Mouse (Mus musculus): ENCODE measurements around the gene Trim25. TPM values are rescaled to one million over a fixed set of nuclear protein-coding genes. Genes with fewer than 3 reads are reported as not detected.
"Not testable (repeated sequence)": the region's sequence is repeated elsewhere in the genome, so short reads cannot be mapped to it uniquely, and the experiment has no call there.

Gene Trim25
- polyA plus RNA-seq, 1 experiment from 2014 or later: 23.2 TPM

- Histone ChIP-seq H3K27ac (ENCODE audit: low read depth) (no peak overlapping the region), H3K4me3 (ENCODE audit: low read depth, low read length) (no peak overlapping the region), H3K27me3 (replicated peaks; ENCODE audit: control insufficient read depth, insufficient read depth, low read length) (no peaks in the 10 kb centered on the region), H3K4me1 (replicated peaks; ENCODE audit: control insufficient read depth, insufficient read depth, low read length) (no peaks in the 10 kb centered on the region), H3K4me2 (ENCODE audit: low read length) (no peak overlapping the region), H3K9me3 (ENCODE audit: control insufficient read depth, low read length) (no peaks in the 10 kb centered on the region), H3K9ac (ENCODE audit: low read length) (no peak overlapping the region), H3K36me3 (ENCODE audit: control insufficient read depth, insufficient read depth, low read length) (peaks cover 58% of the 10 kb centered on the region)
- 83% methylated on average over 10 of the region's 10 CpGs for WGBS
- ATAC-seq (replicated peaks; ENCODE audit: low FRiP score, low TSS enrichment, low read depth) (no peak), DNase-seq (ENCODE audit: low spot score) (no peak)
Measured at GRCm38 (mm10) chr11:88986616-88987015, 12.6 kb upstream of the Trim25 start.

GRCm38 (mm10) chr11:88988956-88989355 lies 10.2 kb upstream of the Trim25 start:
- Histone ChIP-seq H3K36me3 (ENCODE audit: control insufficient read depth, insufficient read depth, low read length) (peaks cover 41% of the 10 kb centered on the region), H3K4me1 (replicated peaks; ENCODE audit: control insufficient read depth, insufficient read depth, low read length) (no peaks in the 10 kb centered on the region), H3K4me3 (ENCODE audit: low read depth, low read length) (no peak overlapping the region), H3K27ac (ENCODE audit: low read depth) (no peak overlapping the region), H3K9ac (ENCODE audit: low read length) (no peak overlapping the region), H3K27me3 (replicated peaks; ENCODE audit: control insufficient read depth, insufficient read depth, low read length) (no peaks in the 10 kb centered on the region), H3K4me2 (ENCODE audit: low read length) (no peak overlapping the region), H3K9me3 (ENCODE audit: control insufficient read depth, low read length) (no peaks in the 10 kb centered on the region)
- DNase-seq (ENCODE audit: low spot score) (no peak), ATAC-seq (replicated peaks; ENCODE audit: low FRiP score, low TSS enrichment, low read depth) (no peak)
- 82% methylated on average over 5 of the region's 5 CpGs for WGBS

GRCm38 (mm10) chr11:88989530-88989929 lies 9.6 kb upstream of the Trim25 start:
- no peak overlapping the region for H3K27ac ChIP-seq (ENCODE audit: low read depth)
- no peak overlapping the region for H3K4me2 ChIP-seq (ENCODE audit: low read length)
- WGBS: 73% methylated on average over 5 of the region's 5 CpGs
- no peaks in the 10 kb centered on the region for H3K4me1 ChIP-seq (replicated peaks; ENCODE audit: control insufficient read depth, insufficient read depth, low read length)
- H3K4me3 ChIP-seq (ENCODE audit: low read depth, low read length): no peak overlapping the region
- ATAC-seq (replicated peaks; ENCODE audit: low FRiP score, low TSS enrichment, low read depth) (no peak), DNase-seq (ENCODE audit: low spot score) (peak; percentile 62)
- no peaks in the 10 kb centered on the region for H3K27me3 ChIP-seq (replicated peaks; ENCODE audit: control insufficient read depth, insufficient read depth, low read length)
- peaks cover 37% of the 10 kb centered on the region for H3K36me3 ChIP-seq (ENCODE audit: control insufficient read depth, insufficient read depth, low read length)
- no peak overlapping the region for H3K9ac ChIP-seq (ENCODE audit: low read length)
- H3K9me3 ChIP-seq (ENCODE audit: control insufficient read depth, low read length): no peaks in the 10 kb centered on the region

GRCm38 (mm10) chr11:88993186-88993585 lies 6.0 kb upstream of the Trim25 start:
- 56% methylated on average over 7 of the region's 7 CpGs for WGBS
- no peak overlapping the region for H3K27ac ChIP-seq (ENCODE audit: low read depth)
- H3K36me3 ChIP-seq (ENCODE audit: control insufficient read depth, insufficient read depth, low read length): peaks cover 13% of the 10 kb centered on the region
- no peak overlapping the region for H3K9ac ChIP-seq (ENCODE audit: low read length)
- no peaks in the 10 kb centered on the region for H3K27me3 ChIP-seq (replicated peaks; ENCODE audit: control insufficient read depth, insufficient read depth, low read length)
- H3K4me1 ChIP-seq (replicated peaks; ENCODE audit: control insufficient read depth, insufficient read depth, low read length): no peaks in the 10 kb centered on the region
- H3K9me3 ChIP-seq (ENCODE audit: control insufficient read depth, low read length): no peaks in the 10 kb centered on the region
- DNase-seq (ENCODE audit: low spot score): no peak
- no peak for ATAC-seq (replicated peaks; ENCODE audit: low FRiP score, low TSS enrichment, low read depth)
- H3K4me2 ChIP-seq (ENCODE audit: low read length): no peak overlapping the region
- no peak overlapping the region for H3K4me3 ChIP-seq (ENCODE audit: low read depth, low read length)

- no peak for ATAC-seq (replicated peaks; ENCODE audit: low FRiP score, low TSS enrichment, low read depth)
- whole genome bisulfite sequencing: 22% methylated on average over 5 of the region's 5 CpGs
- H3K9ac ChIP-seq (ENCODE audit: low read length): no peak overlapping the region
Measured at GRCm38 (mm10) chr11:88993625-88994024, 5.6 kb upstream of the Trim25 start.

GRCm38 (mm10) chr11:88994492-88994891 lies 4.7 kb upstream of the Trim25 start:
- WGBS: 88% methylated on average over 7 of the region's 7 CpGs
- Histone ChIP-seq H3K9ac (ENCODE audit: low read length) (no peak overlapping the region), H3K27me3 (replicated peaks; ENCODE audit: control insufficient read depth, insufficient read depth, low read length) (no peaks in the 10 kb centered on the region), H3K4me3 (ENCODE audit: low read depth, low read length) (no peak overlapping the region), H3K36me3 (ENCODE audit: control insufficient read depth, insufficient read depth, low read length) (peaks cover 9% of the 10 kb centered on the region), H3K27ac (ENCODE audit: low read depth) (no peak overlapping the region), H3K4me1 (replicated peaks; ENCODE audit: control insufficient read depth, insufficient read depth, low read length) (no peaks in the 10 kb centered on the region), H3K9me3 (ENCODE audit: control insufficient read depth, low read length) (no peaks in the 10 kb centered on the region), H3K4me2 (ENCODE audit: low read length) (no peak overlapping the region)
- DNase-seq (ENCODE audit: low spot score) (no peak), ATAC-seq (replicated peaks; ENCODE audit: low FRiP score, low TSS enrichment, low read depth) (no peak)

More at GRCm38 (mm10) chr11:88993625-88994024, 5.6 kb upstream of the Trim25 start:
- peaks cover 9% of the 10 kb centered on the region for H3K36me3 ChIP-seq (ENCODE audit: control insufficient read depth, insufficient read depth, low read length)
- H3K4me3 ChIP-seq (ENCODE audit: low read depth, low read length): no peak overlapping the region
- H3K27me3 ChIP-seq (replicated peaks; ENCODE audit: control insufficient read depth, insufficient read depth, low read length): no peaks in the 10 kb centered on the region
- peak; percentile 60 for DNase-seq (ENCODE audit: low spot score)
- H3K4me2 ChIP-seq (ENCODE audit: low read length): no peak overlapping the region
- H3K4me1 ChIP-seq (replicated peaks; ENCODE audit: control insufficient read depth, insufficient read depth, low read length): no peaks in the 10 kb centered on the region
- H3K9me3 ChIP-seq (ENCODE audit: control insufficient read depth, low read length): no peaks in the 10 kb centered on the region
- no peak overlapping the region for H3K27ac ChIP-seq (ENCODE audit: low read depth)

GRCm38 (mm10) chr11:88995616-88996015 lies 3.6 kb upstream of the Trim25 start:
- WGBS: 76% methylated on average over 2 of the region's 2 CpGs
- Histone ChIP-seq H3K9me3 (ENCODE audit: control insufficient read depth, low read length) (no peaks in the 10 kb centered on the region), H3K4me3 (ENCODE audit: low read depth, low read length) (no peak overlapping the region), H3K27ac (ENCODE audit: low read depth) (no peak overlapping the region), H3K9ac (ENCODE audit: low read length) (no peak overlapping the region), H3K4me1 (replicated peaks; ENCODE audit: control insufficient read depth, insufficient read depth, low read length) (peaks cover 4% of the 10 kb centered on the region), H3K27me3 (replicated peaks; ENCODE audit: control insufficient read depth, insufficient read depth, low read length) (no peaks in the 10 kb centered on the region), H3K4me2 (ENCODE audit: low read length) (no peak overlapping the region), H3K36me3 (ENCODE audit: control insufficient read depth, insufficient read depth, low read length) (peaks cover 7% of the 10 kb centered on the region)
- ATAC-seq (replicated peaks; ENCODE audit: low FRiP score, low TSS enrichment, low read depth) (no peak), DNase-seq (ENCODE audit: low spot score) (no peak)

- Histone ChIP-seq H3K4me3 (ENCODE audit: low read depth, low read length) (no peak overlapping the region), H3K27me3 (replicated peaks; ENCODE audit: control insufficient read depth, insufficient read depth, low read length) (no peaks in the 10 kb centered on the region), H3K36me3 (ENCODE audit: control insufficient read depth, insufficient read depth, low read length) (no peaks in the 10 kb centered on the region), H3K4me1 (replicated peaks; ENCODE audit: control insufficient read depth, insufficient read depth, low read length) (peaks cover 6% of the 10 kb centered on the region), H3K9me3 (ENCODE audit: control insufficient read depth, low read length) (no peaks in the 10 kb centered on the region), H3K27ac (ENCODE audit: low read depth) (no peak overlapping the region), H3K9ac (ENCODE audit: low read length) (no peak overlapping the region), H3K4me2 (ENCODE audit: low read length) (no peak overlapping the region)
- 61% methylated on average over 7 of the region's 7 CpGs for WGBS
- ATAC-seq (replicated peaks; ENCODE audit: low FRiP score, low TSS enrichment, low read depth) (no peak), DNase-seq (ENCODE audit: low spot score) (no peak)
Measured at GRCm38 (mm10) chr11:88996427-88996826, 2.7 kb upstream of the Trim25 start.

- DNase-seq (ENCODE audit: low spot score); ATAC-seq (replicated peaks; ENCODE audit: low FRiP score, low TSS enrichment, low read depth); H3K36me3 ChIP-seq (ENCODE audit: control insufficient read depth, insufficient read depth, low read length); H3K27me3 ChIP-seq (replicated peaks; ENCODE audit: control insufficient read depth, insufficient read depth, low read length); H3K4me2 ChIP-seq (ENCODE audit: low read length); H3K9me3 ChIP-seq (ENCODE audit: control insufficient read depth, low read length); H3K4me1 ChIP-seq (replicated peaks; ENCODE audit: control insufficient read depth, insufficient read depth, low read length); H3K9ac ChIP-seq (ENCODE audit: low read length); H3K4me3 ChIP-seq (ENCODE audit: low read depth, low read length); H3K27ac ChIP-seq (ENCODE audit: low read depth): not testable (repeated sequence)
- 86% methylated on average over 5 of the region's 5 CpGs for WGBS
Measured at GRCm38 (mm10) chr11:88997343-88997742, 1.8 kb upstream of the Trim25 start.
